Mouse (Mus musculus): ENCODE results near the gene Adgrf1.

The Adgrf1 gene

DNA sequence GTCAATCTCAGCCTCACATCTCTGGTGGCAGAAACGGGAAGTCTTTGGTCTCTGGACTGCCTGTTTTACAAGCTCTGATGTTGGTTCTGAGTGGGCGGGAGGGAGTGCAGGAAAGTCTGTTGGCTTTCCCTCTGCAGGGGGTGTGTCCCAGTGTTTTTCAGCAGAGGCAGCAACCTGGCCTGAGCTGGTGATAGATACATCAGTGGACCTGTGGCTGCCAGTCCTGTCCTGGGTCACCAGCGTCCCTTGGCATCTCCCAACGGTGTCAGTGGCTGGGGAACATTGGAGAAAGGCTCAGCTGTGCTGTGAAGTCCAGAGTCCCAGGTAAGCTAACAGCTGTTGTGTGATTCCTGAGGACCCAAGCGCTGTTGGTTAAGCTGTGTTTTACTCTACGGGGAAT lies at the start of gene Adgrf1:
TSS of gene Adgrf1 (plus strand) at position 169 of the 400 bp plus-strand sequence.
- no peak for DNase-seq

GRCm38 (mm10) chr17:43226101-43226500 lies 44.0 kb upstream of the Adgrf1 start:
- no peak for DNase-seq

GRCm38 (mm10) chr17:43229621-43230513 lies 40.3 kb upstream of the Adgrf1 start:
- peak; percentile 87 to 89 for DNase-seq

- no peak for DNase-seq
Measured at GRCm38 (mm10) chr17:43230821-43231220, 39.3 kb upstream of the Adgrf1 start.

- DNase-seq, result no peak
Measured at GRCm38 (mm10) chr17:43232769-43233168, 37.4 kb upstream of the Adgrf1 start.

- DNase-seq, result no peak
Measured at GRCm38 (mm10) chr17:43236656-43237250, 33.4 kb upstream of the Adgrf1 start.

DNA sequence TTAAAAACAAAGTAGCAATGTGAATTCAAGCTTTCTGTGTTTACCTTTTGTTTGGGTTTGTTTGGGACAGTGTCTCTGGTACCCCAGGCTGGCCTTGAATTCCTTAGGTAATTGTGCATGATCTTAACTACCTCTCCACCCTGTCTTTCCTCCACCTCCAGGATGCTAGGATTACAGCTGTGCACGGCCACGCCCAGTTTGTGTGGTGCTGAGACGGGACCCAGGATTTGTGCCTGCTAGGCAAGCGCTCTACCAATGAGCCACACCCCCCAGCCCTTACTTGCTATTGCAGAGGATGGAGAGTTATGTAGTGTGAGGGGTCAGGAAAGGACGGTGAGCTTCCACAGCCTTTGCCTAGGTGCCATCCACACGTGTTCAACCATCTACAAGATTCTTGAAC lies 31.1 kb upstream of the Adgrf1 start:
- no peak for DNase-seq

DNA sequence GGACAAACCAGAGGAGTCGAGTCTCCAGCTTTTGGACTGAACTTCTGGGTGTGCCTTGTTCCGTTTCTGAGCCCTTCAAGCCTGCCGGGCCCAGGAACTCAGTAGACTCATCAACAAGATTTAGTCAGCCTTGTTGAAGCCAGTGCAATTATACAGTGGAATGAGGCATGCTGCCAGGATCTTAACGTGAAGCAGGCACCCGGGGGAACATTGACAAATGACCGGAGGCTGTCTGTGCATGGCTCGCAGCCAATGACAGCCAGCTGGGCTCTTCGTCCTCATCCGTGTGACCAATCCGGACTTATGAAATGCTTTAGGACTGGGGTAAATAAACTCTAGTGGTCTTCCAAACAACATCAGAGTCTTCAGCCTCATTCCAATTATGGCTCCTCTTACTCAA lies 29.0 kb upstream of the Adgrf1 start:
- peak; percentile 70 to 77 for DNase-seq

DNA sequence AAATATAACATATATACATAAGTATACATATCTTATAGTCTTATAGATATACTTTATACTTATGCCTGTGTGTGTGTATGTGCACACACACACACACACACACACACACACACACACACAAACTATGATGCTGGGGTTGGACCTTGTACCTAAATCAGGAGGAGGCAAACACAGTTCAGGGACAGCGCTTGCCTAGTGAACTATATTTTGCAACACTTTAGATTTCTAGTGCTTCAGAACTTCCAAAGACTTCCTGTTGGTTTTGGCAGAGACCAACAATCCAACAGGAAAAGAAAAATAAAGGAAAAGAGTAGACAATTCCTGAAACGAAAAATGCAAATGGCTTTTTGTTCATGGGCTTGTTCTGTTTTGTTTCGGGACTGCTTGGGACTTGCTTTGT lies 27.5 kb upstream of the Adgrf1 start:
- DNase-seq, result no peak

- no peak for DNase-seq
Measured at GRCm38 (mm10) chr17:43245364-43245763, 24.8 kb upstream of the Adgrf1 start.

GRCm38 (mm10) chr17:43247245-43247644 lies 22.9 kb upstream of the Adgrf1 start:
- DNase-seq, result no peak

DNA sequence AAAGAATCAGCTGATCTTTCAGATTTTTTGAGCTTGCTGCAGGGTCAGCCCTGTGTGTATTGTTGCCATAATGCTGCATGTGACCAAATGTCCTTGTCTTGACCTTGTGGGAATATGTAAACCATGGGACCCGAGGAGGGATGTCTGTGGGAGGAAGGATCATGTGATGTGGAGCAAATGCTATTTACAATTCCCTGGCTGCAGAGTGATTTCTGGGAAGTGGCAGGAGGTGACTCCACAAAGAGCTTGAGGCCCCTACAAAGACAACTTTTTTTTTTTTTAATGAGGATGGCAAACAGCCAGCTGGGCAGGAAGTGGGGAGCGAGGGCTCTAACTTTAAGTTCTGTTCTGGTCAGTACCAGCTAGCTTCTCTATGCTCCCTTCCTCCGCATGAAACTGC lies 20.5 kb upstream of the Adgrf1 start:
- DNase-seq, result no peak

DNA sequence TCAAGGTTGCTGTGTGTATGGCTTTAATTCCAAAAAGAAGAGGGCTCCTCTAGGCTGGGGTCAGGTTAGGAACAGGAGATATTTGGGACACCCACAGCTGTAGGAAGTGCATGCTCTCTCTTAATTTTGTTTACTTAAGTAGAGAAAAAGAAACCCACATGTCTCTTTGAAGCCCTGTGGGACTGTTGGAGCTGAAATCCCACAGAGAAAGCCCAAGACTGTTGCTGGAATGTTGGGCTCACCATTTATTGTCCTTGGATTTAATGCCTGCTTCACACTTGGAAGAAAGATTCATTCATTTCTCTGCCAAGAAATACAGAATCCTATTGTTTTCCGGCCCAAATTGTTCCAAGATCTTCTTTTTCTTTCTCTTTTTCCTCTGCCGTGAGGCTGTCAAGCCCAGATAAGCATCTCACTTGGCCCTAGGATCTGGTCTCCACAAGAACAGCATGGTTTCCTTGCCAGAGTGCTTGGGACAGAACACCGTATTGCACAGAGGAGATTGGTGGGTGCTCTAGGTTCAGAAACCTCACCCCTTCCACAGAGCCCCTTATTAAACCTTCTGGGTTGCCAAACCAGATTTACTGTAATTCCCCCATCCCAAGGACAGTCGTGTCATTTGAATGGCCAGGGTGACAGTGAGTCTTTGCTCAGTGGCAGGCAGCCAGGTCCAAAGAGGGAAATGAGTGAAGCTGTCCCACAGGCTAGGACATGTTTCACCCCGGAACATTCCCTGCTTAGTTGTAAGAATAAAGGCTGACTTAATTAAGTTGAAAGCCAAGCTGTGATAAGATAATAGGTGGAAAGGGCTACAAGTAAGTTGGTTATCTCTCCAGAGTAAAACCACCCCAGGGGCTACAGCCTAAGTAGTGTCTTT lies 18.6 kb upstream of the Adgrf1 start:
- DNase-seq, result no peak

DNA sequence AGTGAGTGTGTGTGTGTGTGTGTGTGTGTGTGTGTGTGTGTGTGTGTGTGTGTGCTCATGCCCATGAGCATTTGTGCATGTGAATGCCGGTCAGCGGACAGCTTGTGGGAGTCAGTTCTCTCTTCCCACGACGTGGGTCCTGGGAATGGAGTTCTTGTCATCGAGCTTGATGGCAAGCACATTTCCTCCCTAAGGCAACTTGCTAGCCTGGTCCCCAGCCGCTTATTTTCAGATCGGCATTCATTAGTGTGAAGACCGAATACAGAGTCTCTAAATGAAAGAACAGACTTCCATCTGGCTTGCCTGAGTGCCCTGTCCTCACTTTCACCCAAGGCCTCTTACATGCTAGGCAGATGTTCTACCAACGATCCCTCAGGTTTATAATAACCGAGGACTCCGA lies 17.3 kb upstream of the Adgrf1 start:
- no peak for DNase-seq

DNA sequence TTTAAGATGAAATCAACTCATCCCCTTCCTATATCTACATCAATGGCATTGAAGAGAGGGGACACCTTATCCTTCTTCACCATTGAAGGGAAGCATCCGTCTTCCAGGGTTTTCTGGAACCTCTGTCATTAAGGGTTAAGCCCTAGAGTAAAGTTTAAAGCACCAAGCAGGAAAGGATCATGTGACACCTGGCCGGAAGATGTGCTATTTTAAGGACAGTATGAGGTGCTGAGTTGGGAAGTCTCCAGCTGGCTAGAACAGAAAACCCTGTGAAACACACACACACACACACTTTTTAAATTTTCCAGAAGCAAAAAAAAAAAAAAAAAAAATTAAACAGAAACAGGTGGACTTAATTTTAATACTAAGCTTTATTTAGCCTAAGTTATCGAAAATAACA lies 15.9 kb upstream of the Adgrf1 start:
- DNase-seq, result no peak

DNA sequence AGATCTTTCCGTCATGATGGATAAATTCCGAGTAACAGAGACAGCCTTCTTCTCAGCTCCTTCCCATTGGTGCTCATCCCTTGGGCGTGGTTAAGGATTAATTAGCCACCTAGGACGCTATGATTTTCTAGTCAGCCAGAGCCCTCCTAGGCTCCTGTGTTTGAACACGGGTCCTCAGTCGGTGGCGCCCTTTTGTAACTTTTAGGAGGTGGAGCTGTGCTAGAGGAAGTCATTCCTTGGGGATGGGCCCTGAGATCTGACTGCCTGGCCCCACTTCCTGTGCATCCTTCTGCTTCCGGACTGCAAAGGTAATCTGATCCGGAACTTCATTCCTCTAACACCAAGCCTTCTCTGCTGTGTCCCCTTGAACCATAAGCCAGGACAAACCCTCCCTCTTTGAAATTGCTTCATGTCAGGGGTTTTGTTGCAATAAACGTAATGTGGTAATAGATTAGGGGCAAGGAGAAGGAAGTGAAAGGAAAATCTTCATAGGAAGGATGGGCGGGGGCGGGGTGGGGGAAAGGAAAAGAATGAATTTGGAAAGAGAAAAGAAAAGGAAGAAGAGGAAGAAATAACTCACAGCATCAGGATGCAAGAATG lies 13.5 kb upstream of the Adgrf1 start:
- no peak for DNase-seq

- DNase-seq, result peak; percentile 91 to 92
Measured at GRCm38 (mm10) chr17:43257699-43258098, 12.4 kb upstream of the Adgrf1 start.

DNA sequence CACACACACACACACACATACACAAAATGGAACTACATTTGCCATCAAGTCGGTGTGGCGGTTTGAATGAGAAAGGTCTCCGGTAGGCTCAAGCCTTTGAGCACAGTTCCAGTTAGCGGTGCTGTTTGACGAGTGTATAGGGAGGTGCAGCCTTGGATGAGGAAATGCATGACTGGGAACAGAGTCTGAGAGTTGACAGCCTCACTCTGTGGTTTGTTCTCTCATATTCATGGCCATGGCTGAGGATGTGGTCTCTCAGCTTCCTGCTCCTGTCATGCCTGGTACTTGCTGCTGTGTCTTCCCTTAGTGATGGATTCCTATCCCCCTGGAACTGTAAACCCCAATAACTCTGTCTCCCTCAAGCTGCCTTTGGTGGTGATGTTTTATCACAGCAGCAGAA lies 8.2 kb upstream of the Adgrf1 start:
- DNase-seq, result no peak

- DNase-seq, result no peak
Measured at GRCm38 (mm10) chr17:43264739-43265138, 5.4 kb upstream of the Adgrf1 start.

DNA sequence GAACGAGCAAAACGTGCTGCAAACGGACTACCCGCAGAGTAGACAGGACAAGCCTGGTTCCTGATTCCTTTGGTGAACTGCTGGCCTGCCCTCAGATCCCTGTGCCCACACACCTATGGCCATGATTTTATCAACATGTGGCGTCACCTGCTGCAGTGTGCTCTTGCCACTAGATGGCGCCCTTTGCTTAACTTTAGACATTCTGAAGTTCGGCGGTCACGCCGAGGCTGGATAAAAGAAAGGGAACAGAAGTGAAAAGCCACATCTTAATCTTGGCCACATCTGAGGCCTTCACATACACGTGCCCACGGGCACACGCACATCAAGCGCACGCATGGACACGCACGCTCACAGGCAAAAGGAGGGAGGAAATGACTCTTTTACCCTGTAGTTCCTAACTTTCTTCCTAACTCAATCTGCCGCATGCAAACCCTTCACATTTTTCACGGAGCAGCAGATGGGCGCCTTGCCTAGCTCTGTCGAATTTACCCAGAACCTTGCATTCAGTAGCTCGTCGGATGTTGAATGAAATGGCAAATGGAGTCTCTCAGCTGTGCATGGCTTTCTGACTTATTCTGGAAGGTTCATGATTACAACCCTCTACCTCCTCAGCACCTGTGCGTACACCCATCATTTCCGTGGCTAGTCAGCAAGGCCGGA lies 4.8 kb upstream of the Adgrf1 start:
- peak; percentile 86 to 90 for DNase-seq

DNA sequence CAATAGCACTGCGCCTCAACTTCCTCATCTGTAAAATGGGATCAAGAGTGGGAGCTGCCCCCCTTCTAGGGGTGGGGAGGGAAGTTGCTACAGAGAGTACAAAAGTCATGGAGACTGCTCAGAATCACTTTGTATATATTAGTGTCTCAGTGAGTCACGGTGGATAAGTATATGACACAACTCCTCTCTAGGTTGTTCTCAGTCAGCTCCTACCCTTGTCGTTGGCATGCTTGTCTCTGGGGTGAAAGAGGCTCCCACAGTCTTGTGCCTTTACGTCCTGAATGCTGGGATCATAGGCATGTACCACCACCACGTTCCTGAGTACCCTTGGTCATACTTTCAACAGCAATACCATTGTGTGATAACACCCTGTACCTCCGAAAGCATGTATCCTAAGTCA lies 4.2 kb upstream of the Adgrf1 start:
- DNase-seq, result no peak

DNA sequence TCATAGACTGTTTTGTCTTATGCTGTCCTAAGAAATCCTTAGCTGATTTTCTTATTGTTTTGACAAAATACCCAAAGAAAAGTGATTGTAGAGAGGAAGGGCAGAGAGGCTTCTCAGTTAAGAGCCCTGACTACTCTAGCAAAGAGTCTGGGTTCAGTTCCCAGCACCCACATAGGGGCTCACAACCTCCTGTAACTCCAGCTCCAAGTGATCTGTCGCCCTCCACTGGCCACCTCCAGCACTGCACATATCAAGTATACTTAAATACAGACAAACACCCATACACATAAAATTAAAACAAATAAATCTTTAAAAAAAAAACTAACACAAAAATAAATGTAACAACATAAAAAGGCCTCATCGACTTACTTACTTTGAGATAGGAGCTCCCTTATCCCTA lies 3.5 kb upstream of the Adgrf1 start:
- peak in 1 of 2 experiments; percentile 36 for DNase-seq
